Mouse (Mus musculus) frontal cortex, postnatal 14 days (tissue): ENCODE measurements around the gene Oxt.
"Not testable (repeated sequence)": the region's sequence is repeated elsewhere in the genome, so short reads cannot be mapped to it uniquely, and the experiment has no call there.

ENCODE experiments used
- DNase-seq, 2 experiments: peaks; one replicate each; pipeline ENCODE4 v3.0.0; 2022; ENCODE audit warnings: low spot score in 2 of 2

The Oxt gene

GRCm38 (mm10) chr2:130575873-130576272 lies at the start of gene Oxt:
TSS of gene Oxt (plus strand) at chr2:130576173.
- DNase-seq: no peak

GRCm38 (mm10) chr2:130528457-130528856 lies 47.5 kb upstream of the Oxt start:
- no peak for DNase-seq

- no peak for DNase-seq
Observed at GRCm38 (mm10) chr2:130529290-130529689, 46.7 kb upstream of the Oxt start.

GRCm38 (mm10) chr2:130529925-130530324 lies 46.0 kb upstream of the Oxt start:
- DNase-seq: no peak

GRCm38 (mm10) chr2:130532201-130532600 lies 43.8 kb upstream of the Oxt start:
- no peak for DNase-seq

DNA sequence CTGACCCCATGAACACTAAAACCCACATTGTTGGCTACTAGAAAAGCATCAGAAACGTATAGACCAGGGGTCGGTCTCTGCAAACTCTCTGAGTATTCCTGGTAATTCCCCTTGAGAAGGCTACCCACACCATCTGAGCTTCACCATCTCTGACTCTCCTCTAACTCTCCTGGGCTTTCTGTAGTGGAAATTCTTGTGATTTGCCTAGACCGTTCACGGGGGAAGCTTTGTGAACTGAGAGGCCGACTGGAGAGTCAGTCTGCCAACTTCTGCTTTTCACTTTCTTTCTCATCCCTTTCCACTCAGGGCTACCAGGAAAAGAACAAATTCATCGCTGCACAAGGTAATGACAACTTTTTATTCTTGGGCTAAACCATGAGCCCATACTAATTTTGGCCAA lies 41.0 kb upstream of the Oxt start:
- no peak for DNase-seq

DNA sequence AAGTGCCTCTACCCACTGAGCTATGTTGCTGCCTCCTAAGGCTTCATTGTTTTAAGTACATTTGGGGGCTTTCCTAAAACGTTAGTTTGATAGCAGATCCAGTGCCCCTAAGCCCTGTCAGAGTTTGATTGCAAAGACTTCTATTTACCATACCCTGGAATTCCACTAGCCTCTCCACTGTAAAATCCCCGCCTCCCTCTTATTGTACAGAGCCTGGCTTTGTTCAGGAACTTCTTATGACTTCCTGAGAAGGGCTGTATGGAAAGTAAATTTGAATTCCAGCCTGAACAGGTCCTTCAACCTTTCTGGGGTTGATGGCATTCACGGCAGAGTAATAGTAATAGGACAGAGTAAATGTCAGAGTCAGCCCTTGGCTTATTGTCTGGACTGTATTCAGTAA lies 39.1 kb upstream of the Oxt start:
- DNase-seq: no peak

DNA sequence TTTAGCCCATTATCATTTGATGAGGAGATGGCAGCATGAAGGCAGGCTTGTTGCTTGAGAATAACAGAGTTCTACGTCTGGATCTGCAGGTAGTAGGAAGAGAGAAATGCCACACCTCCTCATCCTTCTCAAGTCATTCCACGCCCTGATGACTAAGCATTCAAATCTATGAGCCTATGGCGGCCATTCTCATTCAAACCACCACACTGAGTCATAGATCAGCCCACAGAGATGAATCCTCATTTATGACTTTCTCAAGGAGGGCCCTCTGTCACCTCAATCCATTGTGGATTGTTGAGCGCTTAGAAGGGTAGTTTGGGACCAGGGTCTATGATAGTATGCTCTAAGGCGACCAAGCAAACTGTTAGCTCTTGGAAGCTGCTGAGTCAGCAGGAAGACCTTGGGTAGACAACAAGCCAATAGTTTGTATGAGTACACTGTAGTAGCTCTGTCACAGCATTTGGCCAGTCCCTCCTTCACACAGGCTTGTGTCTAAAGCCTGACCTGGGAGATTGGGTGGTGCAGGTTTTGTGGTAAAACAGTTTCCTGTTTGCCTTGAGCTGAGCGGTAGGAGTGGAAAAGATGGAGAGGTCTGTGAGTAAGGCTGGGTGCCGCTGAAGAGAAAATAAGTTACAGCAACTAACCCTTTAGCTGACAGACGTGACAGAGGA lies 37.0 kb upstream of the Oxt start:
- DNase-seq: no peak

DNA sequence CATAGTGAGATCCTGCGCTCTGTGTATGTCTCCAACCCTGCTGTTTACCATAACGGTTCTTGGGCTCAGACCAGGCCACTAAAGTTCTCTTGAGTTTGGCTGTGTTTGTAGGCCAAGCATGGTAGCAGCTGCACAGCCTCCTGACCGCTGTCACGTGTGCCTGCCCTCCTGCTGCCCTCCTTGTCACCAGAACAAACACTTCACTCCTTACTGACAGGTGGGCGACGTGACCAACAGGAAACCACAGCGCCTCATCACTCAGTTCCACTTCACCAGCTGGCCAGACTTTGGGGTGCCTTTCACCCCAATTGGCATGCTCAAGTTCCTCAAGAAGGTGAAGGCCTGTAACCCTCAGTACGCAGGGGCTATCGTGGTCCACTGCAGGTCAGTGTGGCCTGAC lies 35.7 kb upstream of the Oxt start:
- no peak for DNase-seq

DNA sequence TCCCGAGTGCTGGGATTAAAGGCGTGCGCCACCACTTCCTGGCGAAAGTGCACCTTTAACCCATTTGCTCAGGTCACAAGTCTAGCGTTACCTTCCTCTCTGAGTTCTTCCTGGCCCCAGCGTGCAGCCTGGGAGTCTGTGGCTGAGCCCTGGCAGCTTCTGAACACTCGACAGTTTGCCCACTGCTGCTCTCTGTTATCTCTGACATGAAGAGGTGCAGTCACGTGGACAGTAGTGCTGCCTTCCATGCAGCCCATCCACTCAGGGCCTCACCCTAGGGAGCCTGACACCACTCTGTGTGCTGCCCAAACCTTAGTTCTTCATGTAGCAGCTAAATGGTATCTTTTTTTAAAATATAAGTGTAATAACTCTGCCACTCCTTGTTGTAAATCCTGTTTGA lies 29.0 kb upstream of the Oxt start:
- no peak for DNase-seq

GRCm38 (mm10) chr2:130554841-130555240 lies 21.1 kb upstream of the Oxt start:
- no peak for DNase-seq

DNA sequence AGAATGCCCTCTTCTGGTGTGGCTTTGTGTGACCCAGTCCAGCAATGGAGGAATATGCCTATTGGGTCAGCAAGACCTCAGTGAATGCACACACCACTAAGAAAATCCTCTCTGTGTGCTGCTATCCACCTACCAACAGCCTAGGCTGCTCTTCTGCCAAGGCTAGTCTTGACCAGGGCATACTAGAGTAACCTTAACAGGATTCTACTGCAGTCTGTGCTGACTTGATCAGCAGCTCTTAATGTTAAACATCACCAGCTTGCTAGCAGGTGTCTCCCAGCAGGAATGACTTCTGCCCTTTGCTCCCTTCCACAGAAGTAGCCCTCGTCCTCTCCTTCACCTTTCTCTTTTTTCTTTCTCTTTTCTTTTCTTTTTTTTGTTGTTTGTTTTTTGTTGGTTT lies 19.7 kb upstream of the Oxt start:
- no peak for DNase-seq

DNA sequence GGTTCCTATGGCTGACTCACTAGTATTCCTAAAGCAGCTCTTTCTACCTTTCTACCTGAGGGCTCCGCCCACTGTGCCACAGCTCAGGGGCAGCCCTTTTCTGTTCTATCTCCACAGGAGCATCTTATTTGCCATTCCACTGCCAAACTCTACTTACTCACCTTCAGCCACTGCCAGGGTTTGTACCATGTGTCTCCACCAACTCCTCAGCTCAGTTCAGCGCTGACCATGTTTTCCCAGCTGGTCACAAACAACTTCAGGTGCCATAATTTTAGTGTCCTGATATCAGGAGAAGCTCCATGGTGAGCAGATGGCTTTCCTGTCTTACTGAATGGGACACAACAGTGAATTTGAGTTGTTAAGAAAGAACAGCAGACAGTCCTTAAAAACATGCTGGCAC lies 18.5 kb upstream of the Oxt start:
- DNase-seq: no peak

GRCm38 (mm10) chr2:130558015-130558414 lies 18.0 kb upstream of the Oxt start:
- no peak for DNase-seq

DNA sequence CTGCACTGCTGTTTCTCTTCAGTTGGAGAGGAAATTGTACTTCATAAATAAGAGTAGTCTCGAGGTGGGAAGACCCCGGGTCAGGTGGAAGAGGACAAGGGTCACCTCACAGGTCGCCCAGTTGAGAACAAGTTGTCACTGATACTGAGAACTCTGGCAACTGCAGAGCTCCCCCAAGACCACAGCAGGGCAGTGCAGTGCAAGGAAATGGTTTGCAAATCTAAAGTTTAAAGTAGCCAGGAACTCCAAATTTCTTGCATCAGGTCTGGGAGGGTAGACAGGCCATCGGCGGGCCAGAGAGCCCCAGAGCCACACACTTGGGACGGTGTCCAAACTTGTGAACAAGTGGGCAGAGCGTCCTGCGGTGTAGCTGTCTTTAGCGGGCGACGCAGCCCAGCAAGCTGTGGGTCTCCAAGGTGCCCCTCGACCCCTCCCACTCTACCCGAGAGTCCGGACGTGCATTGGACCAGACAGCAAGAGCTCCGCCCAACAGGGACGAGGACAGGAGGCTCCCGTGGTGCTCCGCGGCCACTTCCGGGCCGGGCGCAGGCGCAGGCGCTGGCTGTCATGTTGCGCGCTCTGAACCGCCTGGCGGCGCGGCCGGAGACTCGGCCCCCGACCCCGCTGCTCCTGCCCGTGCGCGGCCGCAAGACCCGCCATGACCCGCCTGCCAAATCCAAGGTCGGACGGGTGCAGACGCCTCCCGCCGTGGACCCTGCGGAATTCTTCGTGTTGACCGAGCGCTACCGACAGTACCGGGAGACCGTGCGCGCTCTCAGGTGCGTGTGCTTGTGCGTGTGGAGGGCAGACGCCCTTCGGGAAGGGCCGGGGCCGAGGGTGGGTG lies 12.5 kb upstream of the Oxt start, which contains the start of gene Mrps26:
Mrps26 (plus strand) TSS at position 531 of the 844 bp plus-strand sequence.
- DNase-seq: peak; percentile 86 to 90

DNA sequence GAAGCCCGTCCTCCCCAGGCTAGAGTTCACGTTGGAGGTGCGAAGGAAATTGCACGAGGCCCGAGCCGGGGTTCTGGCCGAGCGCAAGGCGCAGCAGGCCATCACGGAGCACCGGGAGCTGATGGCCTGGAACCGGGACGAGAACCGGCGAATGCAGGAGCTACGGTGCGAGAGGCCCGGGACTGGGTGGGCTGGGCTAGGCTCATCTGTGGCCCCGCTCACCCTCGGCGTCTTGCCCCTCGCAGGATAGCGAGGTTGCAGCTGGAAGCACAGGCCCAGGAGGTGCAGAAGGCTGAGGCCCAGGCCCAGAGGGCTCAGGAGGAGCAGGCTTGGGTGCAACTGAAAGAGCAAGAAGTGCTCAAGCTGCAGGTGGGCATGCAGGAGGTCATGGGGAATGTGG lies 11.9 kb upstream of the Oxt start:
- DNase-seq: peak in 1 of 2 experiments; percentile 38

GRCm38 (mm10) chr2:130564983-130565382 lies 11.0 kb upstream of the Oxt start:
- no peak for DNase-seq

DNA sequence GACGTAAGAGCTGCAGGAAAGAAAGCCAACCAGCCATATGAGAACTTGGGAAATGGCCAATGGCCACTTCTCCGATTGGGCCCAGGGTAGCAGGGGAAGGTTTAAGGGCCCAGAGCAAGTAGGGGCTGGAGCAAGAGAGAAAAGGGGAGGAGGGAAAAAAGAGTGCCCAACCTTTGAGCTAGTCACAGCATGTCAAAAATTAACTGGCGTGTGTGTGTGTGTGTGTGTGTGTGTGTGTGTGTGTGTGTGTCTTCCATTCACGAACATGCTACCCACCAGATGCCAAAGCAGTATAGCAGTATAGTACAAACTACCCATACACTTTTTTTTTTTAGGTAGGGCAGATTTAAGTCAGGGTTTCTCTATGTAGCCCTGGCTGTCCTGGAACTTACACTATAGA lies 7.1 kb upstream of the Oxt start:
- DNase-seq: no peak

DNA sequence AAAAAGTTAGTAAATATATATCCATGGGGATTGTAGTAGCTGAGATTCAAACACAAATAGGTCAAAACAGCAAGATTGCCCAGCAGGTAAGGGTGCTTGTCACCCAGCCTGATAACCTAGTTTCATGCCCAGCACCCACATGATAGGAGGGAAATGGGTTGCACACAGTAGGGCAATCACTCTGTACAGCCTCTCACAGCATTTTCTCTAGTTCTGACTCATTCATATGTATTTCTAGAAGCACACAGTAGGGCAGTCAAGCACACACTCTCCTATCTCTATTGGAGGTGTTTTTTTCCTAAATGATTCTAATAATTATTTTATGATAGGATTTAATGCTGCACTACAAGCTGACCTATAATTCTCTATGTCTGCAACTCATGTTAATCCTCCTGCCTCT lies 6.0 kb upstream of the Oxt start:
- DNase-seq: no peak

DNA sequence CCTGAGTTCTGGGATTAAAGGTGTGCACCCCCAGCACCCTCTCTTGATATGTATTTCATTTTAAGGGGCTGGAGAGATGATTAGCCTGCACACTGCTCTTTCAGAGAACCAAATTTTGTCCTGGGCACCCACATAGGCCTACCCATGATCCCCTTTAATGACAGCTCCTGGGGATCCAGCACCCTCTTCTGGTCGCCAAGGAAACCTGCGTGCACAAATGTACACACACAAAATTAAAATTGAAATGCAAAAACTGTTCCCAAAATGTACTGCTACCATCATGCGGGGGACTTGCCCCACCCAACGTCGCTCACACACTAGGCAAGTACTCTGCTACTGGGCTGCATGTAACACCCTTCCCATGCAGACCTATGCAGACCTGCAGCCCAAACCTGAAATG lies 1.0 kb upstream of the Oxt start:
- no peak for DNase-seq

GRCm38 (mm10) chr2:130576564-130576963 lies 591 bp downstream of the Oxt start:
- DNase-seq: not testable (repeated sequence)

DNA sequence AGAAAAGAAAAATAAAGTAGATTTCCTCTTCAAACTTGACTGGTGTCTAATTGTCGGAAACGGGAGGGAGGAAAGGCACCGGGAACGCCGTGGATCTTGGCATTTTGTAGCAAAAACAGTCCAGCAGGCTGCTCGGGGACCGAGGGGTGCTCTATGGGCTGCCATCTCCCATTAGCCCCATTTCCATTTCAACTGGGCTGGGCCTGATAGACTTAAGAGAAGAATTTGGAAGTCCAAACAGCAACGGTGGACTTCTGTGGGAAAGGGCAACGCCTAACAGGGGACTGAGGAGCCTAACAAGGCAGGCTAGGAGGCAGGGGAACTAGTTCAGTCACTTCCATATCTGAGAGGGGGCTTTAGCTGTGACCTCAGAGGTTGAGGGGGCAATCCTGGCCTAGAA lies 1.0 kb downstream of the Oxt start:
- no peak for DNase-seq

- no peak for DNase-seq
Observed at GRCm38 (mm10) chr2:130577632-130578031, 1.7 kb downstream of the Oxt start.
